ENCODE assay signal across 22 mouse cellular contexts in the genomic region with DNA sequence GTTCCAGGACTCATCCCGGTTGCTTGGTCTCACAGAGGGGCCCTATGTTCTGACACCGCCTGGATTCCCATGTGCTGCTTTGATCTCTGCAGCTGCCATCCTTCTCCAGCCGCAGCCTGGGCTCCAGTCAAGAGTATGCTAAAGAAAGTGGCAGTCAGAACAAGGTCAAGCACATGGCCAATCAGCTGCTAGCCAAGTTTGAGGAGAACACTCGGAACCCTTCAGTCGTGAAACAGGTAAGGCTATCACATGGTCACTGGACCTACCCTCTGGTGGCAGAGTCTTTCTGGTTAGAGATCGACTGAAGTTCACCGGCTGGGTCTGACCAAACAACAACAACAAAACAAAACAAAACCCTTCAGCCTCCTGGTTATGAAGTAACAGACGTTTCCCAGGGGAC.
DNase-seq lines count a peak whose midpoint lies in the region; ATAC-seq and TF ChIP-seq lines count a peak whose summit lies in the region.
"Had no signal": no experiment of that assay in that cellular context is flagged by ENCODE, and none has a peak within 500 bp of the region (broad histone marks: within the 10 kb centered on the region; RNA-seq: fewer than 3 reads in every experiment).

No protein-coding gene starts in this region.

- H3K27ac ChIP-seq in gastrocnemius, adult 2 months, result peak overlapping the region; percentile 71
- H3K27ac ChIP-seq in lung, postnatal 0 days (ENCODE audit: low read length), result no peak overlapping the region
- H3K27ac ChIP-seq in olfactory bulb, adult 2 months (ENCODE audit: insufficient read depth, low read depth, low read length), result peak overlapping the region; percentile 56; the same call in 1 of the 2 replicates
- H3K27ac ChIP-seq in forebrain, embryonic 10.5 days, result no peak overlapping the region
- H3K27ac ChIP-seq: embryonic facial prominence, embryonic 13.5 days; hindbrain, embryonic 12.5 days; midbrain, embryonic 12.5 days; neural tube, embryonic 12.5 days had no signal

- 51% methylated on average over 8 of the region's 8 CpGs for WGBS in lung, postnatal 0 days
- 84% methylated on average over 8 of the region's 8 CpGs for WGBS in olfactory bulb, adult 2 months
- 88% methylated on average over 8 of the region's 8 CpGs for WGBS in forebrain, embryonic 10.5 days

- H3K9me3 ChIP-seq in lung, postnatal 0 days (ENCODE audit: low read length), result no peaks in the 10 kb centered on the region
- no peaks in the 10 kb centered on the region for H3K9me3 ChIP-seq in forebrain, embryonic 10.5 days
- H3K9me3 ChIP-seq: embryonic facial prominence, embryonic 13.5 days; hindbrain, embryonic 12.5 days; midbrain, embryonic 12.5 days; neural tube, embryonic 12.5 days had no signal

- H3K9ac ChIP-seq in lung, postnatal 0 days (replicated peaks; ENCODE audit: low read depth), result no peak overlapping the region
- H3K9ac ChIP-seq: embryonic facial prominence, embryonic 13.5 days; hindbrain, embryonic 12.5 days; midbrain, embryonic 12.5 days; neural tube, embryonic 12.5 days had no signal

- H3K36me3 ChIP-seq in lung, postnatal 0 days (ENCODE audit: insufficient read depth, low read length), result peaks cover 27% of the 10 kb centered on the region; the same call in 1 of the 2 replicates
- no peaks in the 10 kb centered on the region for H3K36me3 ChIP-seq in forebrain, embryonic 10.5 days (replicated peaks)
- H3K36me3 ChIP-seq: embryonic facial prominence, embryonic 13.5 days; hindbrain, embryonic 12.5 days; midbrain, embryonic 12.5 days; neural tube, embryonic 12.5 days had no signal

- no peak for ATAC-seq in lung, postnatal 0 days
- ATAC-seq: forebrain, embryonic 16.5 days; inflammation-experienced regulatory T-cells, adult 6 months had no signal

- no peak overlapping the region for H3K4me3 ChIP-seq in gastrocnemius, adult 2 months
- no peak overlapping the region for H3K4me3 ChIP-seq in lung, postnatal 0 days (ENCODE audit: low read depth, low read length)
- H3K4me3 ChIP-seq in olfactory bulb, adult 2 months (ENCODE audit: insufficient read depth, low read depth, low read length), result no peak overlapping the region
- no peak overlapping the region for H3K4me3 ChIP-seq in forebrain, embryonic 10.5 days
- H3K4me3 ChIP-seq: embryonic facial prominence, embryonic 13.5 days; hindbrain, embryonic 12.5 days; midbrain, embryonic 12.5 days; neural tube, embryonic 12.5 days had no signal

- no peak overlapping the region for H3K4me2 ChIP-seq in lung, postnatal 0 days (replicated peaks; ENCODE audit: low read depth, low read length)
- H3K4me2 ChIP-seq: embryonic facial prominence, embryonic 13.5 days; hindbrain, embryonic 12.5 days; midbrain, embryonic 12.5 days; neural tube, embryonic 12.5 days had no signal

- intact Hi-C loops in gastrocnemius, adult 2 months (cut with DNase I), result no loop called here

- no peak for TF ChIP-seq POLR2A in olfactory bulb, adult 2 months (IDR thresholded peaks at IDR 0.05; ENCODE audit: insufficient read depth, low read depth, low read length)

- DNase-seq in gastrocnemius, adult 2 months, result no peak
- no peak for DNase-seq in gastrocnemius, postnatal 4 days (ENCODE audit: low spot score in 2 of 2)
- DNase-seq in kidney, adult 18-20 months, result peak; percentile 34
- DNase-seq in kidney, postnatal 10 days, result no peak
- DNase-seq in lung, adult 18-20 months, result peak; percentile 71 to 77
- no peak for DNase-seq in lung, postnatal 0 days (ENCODE audit: low spot score)
- no peak for DNase-seq in forebrain, embryonic 10.5 days (ENCODE audit: extremely low spot score, low spot score)
- DNase-seq: adrenal gland, adult 8-10 months; cerebellum, adult 9-11 months; gastrocnemius, postnatal 36 days; left cerebral cortex, postnatal 4 days; liver; right cerebral cortex, postnatal 14 days; spleen, adult 18-20 months; thymus, postnatal 4 days had no signal

- H3K4me1 ChIP-seq in lung, postnatal 0 days (ENCODE audit: insufficient read depth, low read depth, low read length), result no peaks in the 10 kb centered on the region
- H3K4me1 ChIP-seq in olfactory bulb, adult 2 months (ENCODE audit: control insufficient read depth, insufficient read depth, low read length), result peaks cover 37% of the 10 kb centered on the region
- 0 out of 2 replicates have a peak, but pooled peaks cover 3% of the 10 kb centered on the region for H3K4me1 ChIP-seq in forebrain, embryonic 10.5 days
- H3K4me1 ChIP-seq: neural tube, embryonic 12.5 days had no signal

- no peak for TF ChIP-seq EP300 in lung, postnatal 0 days (IDR thresholded peaks at IDR 0.05)

- no peak for TF ChIP-seq CTCF in gastrocnemius, adult 2 months (IDR thresholded peaks at IDR 0.05)
- no peak for TF ChIP-seq CTCF in lung, postnatal 0 days (IDR thresholded peaks at IDR 0.05)
- no peak for TF ChIP-seq CTCF in olfactory bulb, adult 2 months (IDR thresholded peaks at IDR 0.05; ENCODE audit: insufficient read depth, low read depth, low read length)

- no peaks in the 10 kb centered on the region for H3K27me3 ChIP-seq in lung, postnatal 0 days (replicated peaks; ENCODE audit: insufficient read depth, low read length)
- H3K27me3 ChIP-seq in forebrain, embryonic 10.5 days (ENCODE audit: poor library complexity, severe bottlenecking), result no peaks in the 10 kb centered on the region
- H3K27me3 ChIP-seq: midbrain, embryonic 12.5 days; neural tube, embryonic 12.5 days had no signal

Comparison
In these comparisons a context has a peak if more than half of its experiments do, and no peak if none do; other contexts are left out.
1. DNase-seq: peak in kidney, adult 18-20 months (single experiment) and lung, adult 18-20 months (2 of 2); none in gastrocnemius, adult 2 months (single experiment), gastrocnemius, postnatal 4 days (0 of 2), kidney, postnatal 10 days (single experiment), lung, postnatal 0 days (single experiment) and forebrain, embryonic 10.5 days (single experiment).
2. H3K27ac ChIP-seq: peak in gastrocnemius, adult 2 months (single experiment) and olfactory bulb, adult 2 months (single experiment); none in lung, postnatal 0 days (single experiment) and forebrain, embryonic 10.5 days (single experiment).